13 mouse cellular contexts compared by ENCODE assay signal in genomic region chr1:151892008-151892407, GRCm38 (mm10).
"Had no signal": no experiment of that assay in that cellular context is flagged by ENCODE, and none has a peak within 500 bp of the region (broad histone marks: within the 10 kb centered on the region; RNA-seq: fewer than 3 reads in every experiment).

No protein-coding gene starts in this region.

- H3K9ac ChIP-seq: liver, embryonic 15.5 days; neural tube, embryonic 15.5 days had no signal

- DNase-seq: kidney, adult 11 months; kidney, postnatal 14 days; layer of hippocampus, postnatal 36 days; lung, postnatal 14 days; midbrain, embryonic 14.5 days; right cerebral cortex, adult 18-20 months; right cerebral cortex, postnatal 25 days; thymus, postnatal 14 days had no signal

- H3K4me3 ChIP-seq: liver, embryonic 15.5 days; myocyte; neural tube, embryonic 15.5 days had no signal

- H3K27ac ChIP-seq: hindbrain, postnatal 0 days; liver, embryonic 15.5 days had no signal

- H3K36me3 ChIP-seq: liver, embryonic 15.5 days; neural tube, embryonic 15.5 days had no signal

- H3K4me2 ChIP-seq: liver, embryonic 11.5 days; liver, embryonic 15.5 days; neural tube, embryonic 15.5 days had no signal

- H3K4me1 ChIP-seq: liver, embryonic 15.5 days had no signal

- H3K9me3 ChIP-seq: liver, embryonic 15.5 days; neural tube, embryonic 15.5 days had no signal

- ATAC-seq: hindbrain, postnatal 0 days had no signal

- H3K27me3 ChIP-seq: liver, embryonic 15.5 days; neural tube, embryonic 15.5 days had no signal
